Mouse (Mus musculus) layer of hippocampus, postnatal 25 days (tissue): Measurements from ENCODE around the gene Fam186b. TPM values are rescaled to one million over a fixed set of nuclear protein-coding genes. Genes with fewer than 3 reads are reported as not detected.
"Not testable (repeated sequence)": the region's sequence is repeated elsewhere in the genome, so short reads cannot be mapped to it uniquely, and the experiment has no call there.

ENCODE experiments used
- DNase-seq, 2 experiments: peaks; one replicate each; pipeline ENCODE4 v3.0.0; 2022; ENCODE audit warnings: mixed read lengths in 2 of 2, low spot score in 1 of 2; ENCODE audit errors: extremely low spot score in 1 of 2
- total RNA-seq, 2 experiments: library from RNA; stranded (reverse); gene quantifications; 2 replicates each; pipeline ENCODE4 v1.2.3; 2021

The Fam186b gene
- total RNA-seq, 2 experiments from 2014 or later, result 1.2 to 1.3 TPM

DNA sequence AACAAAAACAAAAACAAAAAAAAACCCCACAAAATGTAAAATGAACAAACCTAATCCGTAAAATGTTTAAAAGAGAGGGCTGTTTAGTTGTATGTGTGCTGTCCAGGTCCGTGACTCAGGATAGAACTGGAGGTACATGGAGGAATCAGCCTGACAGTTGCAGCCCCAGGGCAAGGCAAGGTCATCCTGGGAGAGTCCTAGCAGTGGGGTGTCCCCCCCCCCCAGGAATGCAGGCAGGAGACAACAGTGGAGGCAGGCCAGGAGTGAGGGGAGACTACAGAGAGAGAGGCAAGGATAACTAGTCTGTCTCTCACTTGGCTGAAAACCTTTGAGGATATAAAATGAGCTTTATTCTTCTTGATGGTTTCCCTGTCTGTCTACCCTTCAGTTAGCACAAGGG is 31.3 kb downstream of the Fam186b start:
- no peak for DNase-seq

DNA sequence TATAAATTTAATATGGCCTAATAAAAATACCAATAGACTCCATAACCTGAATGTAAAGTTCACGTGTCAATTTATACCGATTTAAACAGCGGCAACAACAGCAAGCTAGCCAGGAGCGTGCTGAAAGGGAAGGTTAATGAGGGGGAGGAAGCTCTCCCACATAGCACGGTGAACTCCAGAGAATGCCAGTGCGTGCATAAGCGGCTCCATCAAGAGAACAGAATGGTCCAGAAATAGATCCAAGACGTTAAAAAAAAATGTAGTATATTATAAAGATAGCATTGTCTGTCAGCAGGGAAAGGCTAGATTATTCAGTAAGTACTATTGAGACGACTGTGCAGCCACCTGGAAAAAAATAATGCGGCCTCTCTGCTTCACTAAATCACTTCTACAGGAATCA is 33.0 kb downstream of the Fam186b start:
- DNase-seq, result no peak

DNA sequence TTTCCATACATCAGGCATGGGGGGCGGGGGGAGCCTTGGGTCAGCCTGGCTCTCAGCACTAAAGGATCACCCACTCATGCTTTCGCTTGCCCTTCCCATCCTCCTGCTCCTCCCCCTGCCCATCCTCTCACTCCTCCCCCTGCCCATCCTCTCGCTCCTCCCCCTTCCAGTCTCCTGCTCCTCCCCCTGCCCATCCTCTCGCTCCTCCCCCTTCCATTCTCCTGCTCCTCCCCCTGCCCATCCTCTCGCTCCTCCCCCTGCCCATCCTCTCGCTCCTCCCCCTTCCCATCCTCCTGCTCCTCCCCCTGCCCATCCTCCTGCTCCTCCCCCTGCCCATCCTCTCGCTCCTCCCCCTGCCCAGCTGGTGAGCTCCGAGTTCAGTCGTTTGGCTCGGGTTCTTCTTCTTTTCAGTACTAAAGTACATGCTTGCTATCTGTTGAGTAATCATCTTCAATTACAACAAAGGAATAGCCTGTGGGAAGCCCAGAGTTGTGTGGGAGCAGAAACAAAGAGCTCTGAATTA is 35.9 kb downstream of the Fam186b start:
- peak in 1 of 2 experiments; percentile 26 for DNase-seq

DNA sequence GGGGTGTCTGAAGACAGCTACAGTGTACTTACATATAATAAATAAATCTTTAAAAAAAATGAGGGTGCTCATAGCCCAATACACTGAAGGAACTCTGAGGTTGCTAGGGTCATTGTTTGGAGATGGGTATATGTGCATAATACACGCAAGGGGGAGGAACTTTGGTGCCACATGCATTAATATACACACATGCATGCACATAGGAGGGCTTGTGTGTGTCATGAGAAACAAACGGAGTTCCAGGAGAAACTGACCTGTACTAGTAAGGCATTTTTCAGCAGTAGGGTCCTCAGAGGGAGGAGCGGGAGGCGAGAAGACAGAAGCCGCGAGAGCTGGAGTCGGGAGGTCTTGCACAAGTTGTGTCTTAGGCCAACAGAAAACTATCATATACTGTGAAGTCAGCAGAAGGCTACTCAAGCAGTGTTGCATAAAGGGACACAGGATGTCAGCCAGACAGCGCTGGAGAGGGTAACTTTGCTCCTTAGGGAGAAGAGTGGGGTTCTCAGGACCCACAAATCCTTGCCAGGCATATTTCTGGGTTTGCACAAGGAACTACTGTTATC is 36.4 kb downstream of the Fam186b start:
- no peak for DNase-seq

DNA sequence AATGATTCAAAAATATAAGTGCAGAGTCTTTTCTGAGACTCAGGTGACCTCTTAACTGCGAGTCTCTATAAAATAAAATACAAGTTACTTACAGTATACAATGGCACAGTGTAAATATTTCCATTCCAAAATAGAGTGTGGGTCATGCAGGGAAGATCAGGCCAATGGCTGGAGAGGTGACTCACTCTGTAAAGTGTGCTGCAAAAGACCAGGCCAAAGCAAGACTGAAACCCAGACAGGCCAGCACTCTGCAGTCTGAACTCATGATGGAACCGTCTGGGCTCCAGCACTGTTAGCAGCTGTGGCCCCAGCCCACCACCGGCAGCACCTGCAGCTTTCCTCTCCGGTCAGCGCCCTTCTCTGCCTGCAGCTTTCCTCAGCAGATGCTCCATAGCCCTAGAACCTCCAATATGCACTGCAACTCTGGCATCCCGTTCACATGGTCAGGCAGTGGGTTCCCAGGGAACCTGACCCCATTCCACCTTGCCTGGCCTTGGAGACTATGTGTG is 40.4 kb downstream of the Fam186b start:
- no peak for DNase-seq

DNA sequence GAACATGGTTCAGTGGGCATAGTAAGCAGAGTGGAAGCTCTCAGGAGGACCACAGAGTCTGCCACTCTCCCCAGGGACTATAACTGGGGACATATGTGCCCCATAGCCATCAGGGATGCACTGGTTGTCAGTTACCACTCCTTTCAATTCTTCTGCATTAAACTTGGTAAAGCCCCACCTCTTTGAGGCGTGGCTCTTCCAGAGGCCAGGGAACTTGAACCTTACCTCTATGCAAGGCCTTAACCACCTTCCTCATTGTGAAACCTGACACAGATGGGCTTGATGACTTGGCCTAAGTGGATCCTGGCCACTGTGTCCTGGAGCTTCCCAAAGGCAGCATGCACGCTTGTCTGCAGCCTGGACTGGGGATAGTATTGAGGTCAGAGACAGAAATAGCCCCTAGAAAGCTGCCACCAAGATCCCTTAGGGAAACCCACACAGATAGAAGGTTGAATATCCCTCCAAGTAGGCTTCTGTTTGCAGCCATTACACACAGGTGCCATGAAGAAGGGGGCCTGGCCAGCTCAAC is 41.1 kb downstream of the Fam186b start:
- no peak for DNase-seq

DNA sequence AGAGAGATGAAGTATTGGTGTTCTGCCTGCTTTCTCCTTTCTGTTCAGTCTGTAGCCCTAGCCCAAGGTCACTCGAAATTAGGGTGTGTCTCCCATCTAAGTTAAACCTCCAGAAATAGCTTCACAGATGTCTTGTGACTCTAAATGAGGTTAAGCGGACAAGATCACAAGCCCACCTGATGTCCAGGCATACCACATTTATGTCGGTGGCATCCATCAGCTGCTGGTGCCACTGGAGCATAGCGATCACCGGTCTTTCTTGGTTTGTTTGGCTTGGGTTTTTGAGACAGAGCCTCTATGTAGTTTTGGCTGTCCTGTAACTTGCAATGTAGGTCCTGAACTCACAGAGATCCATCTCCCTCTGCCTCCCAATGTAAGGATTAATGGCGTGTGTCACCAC is 41.9 kb downstream of the Fam186b start:
- no peak for DNase-seq

DNA sequence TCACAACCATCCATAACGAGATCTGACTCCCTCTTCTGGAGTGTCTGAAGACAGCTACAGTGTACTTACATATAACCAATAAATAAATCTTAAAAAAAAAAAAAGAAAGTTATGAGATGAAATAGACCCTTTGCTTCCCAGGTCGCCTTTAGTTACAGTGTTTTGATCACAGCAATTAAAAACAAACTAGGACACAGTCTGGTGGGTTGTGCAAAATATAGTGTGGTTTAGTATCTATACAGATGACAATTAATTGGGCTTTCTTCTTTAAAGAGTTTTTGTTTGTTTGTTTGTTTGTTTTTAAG is 42.6 kb downstream of the Fam186b start:
- DNase-seq, result not testable (repeated sequence)

DNA sequence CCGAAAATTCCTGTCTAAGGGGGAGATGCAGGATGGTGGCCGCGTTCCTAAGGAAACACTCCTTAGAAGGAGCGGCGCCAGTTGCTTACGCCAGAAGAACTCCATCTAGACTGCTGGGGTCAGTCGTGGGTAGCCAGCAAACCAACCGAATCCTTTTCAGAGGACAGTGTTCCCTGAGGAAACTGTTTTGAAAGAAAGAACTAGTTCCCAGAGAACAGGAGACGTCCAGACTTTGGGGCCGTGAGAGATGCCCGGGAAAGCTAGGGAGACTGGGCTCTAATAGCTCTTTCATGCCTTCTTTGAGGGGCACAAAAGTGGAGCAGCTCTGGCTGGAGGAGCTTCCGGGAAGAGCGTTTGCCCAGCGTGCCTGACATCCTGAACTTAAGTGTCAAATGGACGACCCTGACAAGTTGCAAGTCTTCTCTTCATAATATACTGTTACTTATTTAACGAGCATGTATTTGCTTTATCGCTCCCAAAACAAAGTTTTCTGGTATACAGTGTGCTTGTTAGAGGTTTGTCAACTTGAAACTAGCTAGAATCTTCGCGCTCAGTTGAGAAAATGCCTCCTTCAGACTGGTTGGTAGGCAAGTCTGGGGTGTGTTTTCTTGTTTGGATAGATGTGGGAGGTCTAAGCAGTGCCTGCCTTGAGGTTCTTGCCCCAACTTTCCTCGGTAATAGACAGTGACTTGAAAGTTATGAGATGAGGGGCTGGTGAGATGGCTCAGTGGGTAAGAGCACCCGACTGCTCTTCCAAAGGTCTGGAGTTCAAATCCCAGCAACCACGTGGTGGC is 43.1 kb downstream of the Fam186b start:
- DNase-seq, result no peak

DNA sequence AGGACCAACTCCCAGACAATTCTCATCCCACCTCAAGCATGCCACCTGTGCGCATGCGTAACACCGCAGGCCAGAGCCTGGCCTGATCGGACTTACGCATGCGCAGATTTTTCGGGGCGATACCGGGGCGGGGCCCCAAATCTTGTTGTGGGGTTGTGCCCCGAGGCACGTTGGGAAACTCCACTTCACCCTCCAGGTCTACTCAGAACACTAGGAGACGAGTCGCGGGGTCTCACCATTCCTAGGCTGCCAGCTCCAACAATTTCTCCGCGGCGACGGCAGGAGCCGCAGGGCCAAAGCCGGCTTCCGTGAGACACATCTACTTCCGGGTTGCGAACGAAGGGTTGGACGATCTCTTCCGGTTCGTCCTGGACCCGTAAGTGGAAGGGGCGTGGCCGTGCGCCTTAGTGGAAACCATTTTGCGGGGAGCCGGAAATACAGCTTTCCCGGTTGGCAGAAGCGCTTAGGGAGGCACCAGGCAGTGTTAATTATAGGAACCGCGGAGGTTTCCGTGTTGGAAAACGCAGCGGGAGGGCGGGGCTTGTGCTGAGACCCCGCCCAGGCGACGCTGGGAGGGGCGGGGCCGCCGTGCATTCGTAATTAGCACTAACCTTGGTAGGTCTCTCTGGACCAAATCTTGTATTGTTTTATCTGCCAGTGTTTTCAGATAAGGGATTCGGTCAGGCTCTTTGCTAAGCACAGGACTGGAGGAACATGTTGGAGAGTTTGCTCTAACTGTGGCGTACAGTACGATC is 43.9 kb downstream of the Fam186b start, which contains the start of gene Mcrs1:
Mcrs1 (minus strand) TSS at position 336 of the 755 bp plus-strand sequence.
- DNase-seq, result peak; percentile 89 to 92

DNA sequence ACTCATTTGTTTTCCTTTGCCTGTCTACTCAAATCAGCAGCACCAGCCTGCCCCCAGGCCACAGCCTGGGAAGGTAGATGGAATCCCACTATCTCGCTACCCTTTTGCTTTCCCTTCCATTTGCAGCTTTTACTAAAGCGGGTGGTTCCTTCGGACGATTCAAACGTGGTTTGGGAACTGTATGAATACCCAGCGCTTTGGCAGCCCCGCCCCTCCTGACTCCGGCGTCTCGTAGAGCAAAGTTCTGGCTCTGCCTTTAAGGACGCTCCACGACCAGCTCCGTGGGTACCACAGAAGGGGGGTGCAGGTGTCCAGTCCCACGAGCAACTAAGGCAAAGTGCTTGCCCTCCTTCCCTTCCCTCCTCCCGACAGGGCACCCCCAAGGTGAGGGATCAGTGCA is 44.6 kb downstream of the Fam186b start:
- not testable (repeated sequence) for DNase-seq

DNA sequence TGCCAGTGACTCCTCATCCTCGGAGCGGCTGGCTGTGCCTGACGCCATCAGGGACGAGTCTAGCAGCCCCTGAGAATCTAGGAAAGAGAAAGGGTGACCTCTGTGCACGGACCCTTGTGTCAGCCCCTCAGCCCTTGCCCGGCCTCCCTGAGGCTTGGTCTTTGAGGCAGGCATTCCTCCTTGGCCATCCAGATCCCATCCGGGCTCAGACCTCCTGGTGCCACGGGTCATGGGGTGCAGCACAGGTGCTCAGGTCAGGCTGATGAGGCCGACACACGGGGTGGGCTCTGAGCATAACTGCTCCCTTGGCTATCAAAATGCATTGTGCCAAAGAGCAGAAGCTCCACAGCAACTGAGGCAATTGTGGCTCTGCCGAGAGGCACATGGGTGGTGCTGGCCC is 45.8 kb downstream of the Fam186b start:
- DNase-seq, result no peak

DNA sequence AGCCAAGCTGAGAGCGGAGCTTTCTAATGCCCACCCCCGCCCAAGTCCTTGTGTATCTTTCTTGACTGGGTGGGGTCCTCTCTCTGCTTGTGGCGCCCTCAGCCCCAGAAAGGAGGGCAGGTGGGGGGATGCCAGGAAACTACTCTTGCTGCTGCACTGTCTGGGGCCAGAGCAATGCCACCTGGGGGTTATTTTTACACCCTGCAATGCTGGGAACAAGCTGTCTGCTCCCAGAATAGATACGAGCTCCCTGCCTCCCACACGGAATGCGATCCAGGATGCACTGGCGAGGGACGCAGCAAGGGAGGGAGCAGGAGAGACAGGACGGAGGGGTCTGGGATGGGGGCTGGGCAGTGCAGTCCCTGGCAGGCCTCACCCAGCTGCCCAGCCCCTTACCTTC is 46.7 kb downstream of the Fam186b start:
- peak in 1 of 2 experiments; percentile 39 for DNase-seq

DNA sequence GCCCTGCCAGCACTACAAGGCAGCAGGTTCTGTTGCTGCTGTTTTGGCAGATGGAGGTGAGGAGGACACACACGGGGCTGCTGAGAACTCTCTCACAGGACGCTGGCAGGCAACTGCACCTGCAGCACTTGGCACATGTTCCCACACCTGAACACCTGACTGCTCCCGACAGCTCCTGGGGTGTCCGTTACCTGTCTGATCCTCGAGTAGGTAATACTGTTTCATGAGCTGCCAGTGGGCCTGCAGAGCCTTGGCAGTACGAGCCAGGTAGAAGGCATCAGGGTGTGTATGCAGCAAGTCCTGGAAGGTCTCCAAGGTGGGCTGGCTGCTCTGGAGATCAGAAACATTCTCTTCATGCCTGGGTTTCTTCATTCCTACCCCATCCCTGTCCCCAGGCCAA is 49.0 kb downstream of the Fam186b start:
- not testable (repeated sequence) for DNase-seq

DNA sequence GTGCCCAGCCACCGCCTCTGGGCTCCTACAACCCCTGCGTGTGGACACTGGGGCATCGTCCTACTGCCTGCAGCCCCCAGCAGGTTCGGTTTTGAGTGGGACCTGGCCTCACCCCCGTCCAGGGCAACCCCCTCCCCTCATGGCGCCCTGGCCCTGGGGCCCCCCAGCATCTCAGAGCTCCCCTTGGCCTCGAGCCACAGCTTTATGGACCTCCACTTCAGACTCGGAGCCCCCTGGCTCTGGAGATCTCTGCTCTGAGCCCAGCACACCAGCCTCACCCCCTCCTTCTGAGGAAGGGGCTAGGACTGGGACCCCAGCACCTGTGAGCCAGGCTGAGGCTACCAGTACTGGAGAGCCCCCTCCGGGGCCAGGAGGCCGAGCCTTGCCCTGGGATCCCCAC is 53.6 kb downstream of the Fam186b start:
- DNase-seq, result no peak

DNA sequence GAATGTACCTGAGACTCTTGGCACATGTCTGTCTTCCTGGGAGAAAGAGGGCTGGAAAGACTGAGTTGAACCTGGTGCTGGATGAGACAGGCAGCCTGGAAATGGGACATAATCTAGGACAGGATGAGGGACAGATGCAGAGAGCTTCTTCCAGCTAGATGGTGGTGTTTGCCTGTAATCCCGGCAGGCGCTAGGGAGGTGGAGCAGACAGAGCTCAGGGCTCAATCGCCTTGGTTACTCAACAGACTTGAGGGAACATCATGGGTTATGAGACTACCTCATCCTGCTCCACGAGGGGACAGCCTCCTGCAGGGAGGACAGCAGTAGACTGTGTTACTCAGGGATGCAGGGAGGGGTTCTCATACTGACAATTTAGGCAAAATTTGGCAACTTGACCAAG is 54.4 kb downstream of the Fam186b start:
- no peak for DNase-seq

DNA sequence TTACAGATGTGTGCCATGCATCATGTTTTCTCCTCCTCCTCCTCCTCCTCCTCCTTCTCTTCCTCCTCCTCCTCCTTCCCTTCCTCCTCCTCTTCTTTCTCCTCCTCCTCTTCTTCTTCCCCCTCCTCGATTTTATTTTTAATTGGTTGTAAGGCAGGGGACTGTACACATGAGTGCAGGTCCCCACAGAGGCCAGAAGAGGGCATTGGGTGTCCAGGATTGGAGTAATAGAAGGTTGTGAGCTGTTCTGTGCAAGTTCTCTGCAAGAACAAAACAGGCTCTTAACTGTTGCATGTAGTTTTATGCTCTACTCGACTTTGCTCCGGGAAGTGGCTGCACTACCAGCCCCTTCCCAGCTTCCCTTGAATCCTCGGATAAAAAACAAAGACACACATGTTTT is 55.6 kb downstream of the Fam186b start:
- DNase-seq, result no peak

DNA sequence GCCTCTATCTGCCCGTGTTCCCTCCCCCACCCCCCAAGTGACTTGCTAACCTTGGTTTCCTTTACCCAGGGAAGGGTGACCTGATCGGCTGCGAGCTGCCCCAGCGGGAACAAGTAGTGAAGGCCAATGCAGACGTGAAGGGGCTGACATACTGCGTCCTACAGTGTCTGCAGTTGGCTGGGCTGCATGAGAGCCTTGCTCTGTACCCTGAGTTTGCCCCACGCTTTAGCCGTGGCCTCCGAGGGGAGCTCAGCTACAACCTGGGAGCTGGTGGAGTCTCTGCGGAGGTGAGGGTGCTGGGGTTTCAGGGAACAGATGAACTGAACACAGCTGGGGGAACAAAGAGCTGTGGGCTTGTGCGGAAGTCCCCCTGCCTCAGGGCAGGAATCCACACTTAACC is 57.7 kb downstream of the Fam186b start:
- no peak for DNase-seq

DNA sequence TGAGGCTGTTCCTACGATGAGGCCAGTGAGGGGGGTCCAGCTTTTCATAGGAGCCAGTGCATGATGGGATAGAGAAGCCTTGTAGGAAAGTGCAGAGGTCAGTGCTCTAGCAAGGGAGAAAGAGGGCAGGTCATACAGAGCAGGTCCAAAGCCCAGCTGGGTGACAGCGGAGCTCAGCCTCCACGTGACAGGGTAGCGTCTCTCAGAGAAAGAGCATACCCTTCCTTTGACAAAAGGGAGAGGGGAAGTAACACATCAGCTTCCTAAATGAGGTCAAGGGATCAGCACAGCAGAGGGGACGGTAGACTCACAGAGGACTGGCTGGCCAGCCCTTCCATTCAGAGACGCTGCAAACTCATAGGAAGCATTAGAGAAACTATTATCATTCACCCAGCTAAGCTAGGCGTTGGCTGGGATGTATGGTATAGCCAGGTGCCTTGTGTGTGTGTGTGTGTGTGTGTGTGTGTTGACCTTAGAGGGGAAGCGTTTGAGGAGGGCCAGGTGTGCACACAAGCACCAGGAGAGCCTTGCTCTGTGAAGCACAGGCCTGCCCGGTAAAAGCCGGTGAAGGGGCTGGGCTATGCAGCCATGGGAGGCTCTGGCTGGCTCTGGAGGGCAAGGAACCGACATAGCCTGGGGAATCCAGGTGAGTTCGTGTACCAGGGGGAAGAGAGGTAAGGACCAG is 61.2 kb downstream of the Fam186b start:
- DNase-seq, result no peak

DNA sequence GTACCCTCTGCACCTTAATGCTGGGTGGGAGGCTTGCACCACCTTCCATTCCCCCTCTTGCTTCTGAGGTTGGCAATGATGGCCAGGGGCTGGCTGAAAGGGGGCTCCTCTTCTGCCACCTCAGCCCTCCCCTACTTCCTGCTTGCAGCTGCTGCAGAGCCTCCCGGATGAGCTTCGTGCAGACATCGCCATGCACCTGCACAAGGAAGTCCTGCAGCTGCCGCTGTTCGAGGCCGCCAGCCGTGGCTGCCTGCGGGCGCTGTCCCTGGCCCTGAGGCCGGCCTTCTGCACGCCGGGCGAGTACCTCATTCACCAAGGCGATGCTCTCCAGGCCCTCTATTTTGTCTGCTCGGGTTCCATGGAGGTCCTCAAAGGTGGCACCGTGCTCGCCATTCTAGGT is 62.0 kb downstream of the Fam186b start:
- DNase-seq, result no peak
